28 mouse cellular contexts compared by ENCODE assay signal in the genomic region with DNA sequence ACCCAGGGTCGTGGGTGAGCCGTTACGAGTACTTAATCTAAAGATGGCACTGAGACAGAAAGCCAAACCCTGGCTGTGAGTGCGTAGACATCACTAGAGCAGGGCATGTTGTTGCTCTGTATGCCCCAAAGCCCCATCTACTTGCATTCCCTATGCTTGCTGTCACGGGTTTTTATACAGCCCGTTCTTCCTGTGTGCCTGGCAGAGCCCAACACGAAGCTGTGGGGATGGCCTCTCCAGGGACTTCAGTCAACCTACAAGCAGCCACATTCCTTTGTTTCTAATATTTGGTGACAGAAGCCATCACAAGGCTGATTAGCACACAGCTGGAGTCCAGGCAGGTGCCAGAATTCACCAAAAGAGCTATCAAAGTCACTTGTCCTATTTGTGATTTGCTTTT.
DNase-seq lines count a peak whose midpoint lies in the region; ATAC-seq and TF ChIP-seq lines count a peak whose summit lies in the region.
"Had no signal": no experiment of that assay in that cellular context is flagged by ENCODE, and none has a peak within 500 bp of the region (broad histone marks: within the 10 kb centered on the region; RNA-seq: fewer than 3 reads in every experiment).

No protein-coding gene starts in this region.

- no peaks in the 10 kb centered on the region for H3K4me1 ChIP-seq in midbrain, embryonic 15.5 days
- H3K4me1 ChIP-seq in midbrain, postnatal 0 days (ENCODE audit: insufficient read depth, low read length): no peaks in the 10 kb centered on the region
- H3K4me1 ChIP-seq in hindbrain, embryonic 14.5 days (replicated peaks; ENCODE audit: control insufficient read depth, insufficient read depth, low read length): peaks cover 4% of the 10 kb centered on the region; the same call in 1 of the 2 replicates
- H3K4me1 ChIP-seq: heart, embryonic 10.5 days; kidney, embryonic 15.5 days; lung, embryonic 15.5 days; midbrain, embryonic 13.5 days; stomach, embryonic 15.5 days had no signal

- no peak overlapping the region for H3K4me2 ChIP-seq in midbrain, embryonic 15.5 days
- no peak overlapping the region for H3K4me2 ChIP-seq in midbrain, postnatal 0 days (ENCODE audit: low read depth, low read length, poor library complexity, severe bottlenecking)
- H3K4me2 ChIP-seq in hindbrain, embryonic 14.5 days (replicated peaks): no peak overlapping the region
- H3K4me2 ChIP-seq: forebrain, embryonic 12.5 days; heart, embryonic 15.5 days; kidney, embryonic 15.5 days; limb, embryonic 13.5 days; liver, embryonic 11.5 days; lung, embryonic 15.5 days; midbrain, embryonic 13.5 days; neural tube, embryonic 12.5 days; stomach, embryonic 15.5 days had no signal

- no peaks in the 10 kb centered on the region for H3K27me3 ChIP-seq in midbrain, embryonic 15.5 days (replicated peaks)
- no peaks in the 10 kb centered on the region for H3K27me3 ChIP-seq in midbrain, postnatal 0 days (ENCODE audit: insufficient read depth, low read length)
- H3K27me3 ChIP-seq in hindbrain, embryonic 14.5 days (ENCODE audit: control insufficient read depth, insufficient read depth, low read length): no peaks in the 10 kb centered on the region
- H3K27me3 ChIP-seq: forebrain, embryonic 12.5 days; heart, embryonic 15.5 days; kidney, embryonic 15.5 days; limb, embryonic 13.5 days; lung, embryonic 15.5 days; megakaryocyte, embryonic 14.5 days; midbrain, embryonic 13.5 days; neural tube, embryonic 12.5 days; stomach, embryonic 15.5 days had no signal

- no peaks in the 10 kb centered on the region for H3K36me3 ChIP-seq in midbrain, embryonic 15.5 days (replicated peaks)
- no peaks in the 10 kb centered on the region for H3K36me3 ChIP-seq in midbrain, postnatal 0 days (ENCODE audit: insufficient read depth, low read length)
- H3K36me3 ChIP-seq in hindbrain, embryonic 14.5 days (replicated peaks; ENCODE audit: control insufficient read depth, insufficient read depth): peaks cover 4% of the 10 kb centered on the region
- H3K36me3 ChIP-seq: heart, embryonic 15.5 days; lung, embryonic 15.5 days; neural tube, embryonic 12.5 days; stomach, embryonic 15.5 days had no signal

- no peak for TF ChIP-seq CTCF in midbrain, postnatal 0 days (IDR thresholded peaks at IDR 0.05)
- TF ChIP-seq CTCF in brain, embryonic 14.5 days (IDR thresholded peaks at IDR 0.05; ENCODE audit: borderline replicate concordance, extremely low read depth, insufficient read depth, insufficient read length): no peak

- ATAC-seq in midbrain, embryonic 15.5 days (replicated peaks): peak; percentile 56; the same call in 1 of the 2 replicates
- no peak for ATAC-seq in midbrain, postnatal 0 days (ENCODE audit: low FRiP score)
- ATAC-seq in hindbrain, embryonic 14.5 days (ENCODE audit: low FRiP score): peak; percentile 53
- no peak for ATAC-seq in megakaryocyte progenitor cell, adult 5-6 weeks (replicated peaks; ENCODE audit: poor library complexity)
- ATAC-seq: forebrain, postnatal 0 days; midbrain, embryonic 13.5 days had no signal

- TF ChIP-seq POLR2A in brain, embryonic 14.5 days (IDR thresholded peaks at IDR 0.05; ENCODE audit: borderline replicate concordance, extremely low read depth, insufficient read depth, insufficient read length, poor library complexity, severe bottlenecking): no peak

- H3K4me3 ChIP-seq in midbrain, embryonic 15.5 days: no peak overlapping the region
- H3K4me3 ChIP-seq in midbrain, postnatal 0 days (ENCODE audit: low read depth, low read length): no peak overlapping the region
- no peak overlapping the region for H3K4me3 ChIP-seq in hindbrain, embryonic 14.5 days (replicated peaks; ENCODE audit: low read length)
- H3K4me3 ChIP-seq: erythroblast, embryonic 14.5 days; forebrain, embryonic 12.5 days; heart, embryonic 10.5 days; heart, embryonic 15.5 days; kidney, embryonic 15.5 days; limb, embryonic 13.5 days; lung, embryonic 15.5 days; megakaryocyte, embryonic 14.5 days; midbrain, embryonic 13.5 days; neural tube, embryonic 12.5 days; stomach, embryonic 15.5 days had no signal

- no peak overlapping the region for H3K27ac ChIP-seq in midbrain, embryonic 15.5 days
- no peak overlapping the region for H3K27ac ChIP-seq in midbrain, postnatal 0 days (ENCODE audit: low read depth, low read length)
- no peak overlapping the region for H3K27ac ChIP-seq in hindbrain, embryonic 14.5 days
- H3K27ac ChIP-seq: forebrain, embryonic 12.5 days; heart, embryonic 10.5 days; heart, embryonic 15.5 days; kidney, embryonic 15.5 days; limb, embryonic 13.5 days; lung, embryonic 15.5 days; midbrain, embryonic 13.5 days; neural tube, embryonic 12.5 days had no signal

- no peaks in the 10 kb centered on the region for H3K9me3 ChIP-seq in midbrain, embryonic 15.5 days
- no peaks in the 10 kb centered on the region for H3K9me3 ChIP-seq in midbrain, postnatal 0 days (ENCODE audit: low read length)
- H3K9me3 ChIP-seq in hindbrain, embryonic 14.5 days (ENCODE audit: control insufficient read depth, low read length): no peaks in the 10 kb centered on the region
- H3K9me3 ChIP-seq: forebrain, embryonic 12.5 days; G1E; heart, embryonic 10.5 days; heart, embryonic 15.5 days; kidney, embryonic 15.5 days; limb, embryonic 13.5 days; lung, embryonic 15.5 days; megakaryocyte, embryonic 14.5 days; midbrain, embryonic 13.5 days; neural tube, embryonic 12.5 days; stomach, embryonic 15.5 days had no signal

- no peak overlapping the region for H3K9ac ChIP-seq in midbrain, embryonic 15.5 days
- no peak overlapping the region for H3K9ac ChIP-seq in midbrain, postnatal 0 days (replicated peaks; ENCODE audit: low read length, poor library complexity, severe bottlenecking)
- H3K9ac ChIP-seq in hindbrain, embryonic 14.5 days: no peak overlapping the region
- H3K9ac ChIP-seq: forebrain, embryonic 12.5 days; forebrain, postnatal 0 days; heart, embryonic 15.5 days; kidney, embryonic 15.5 days; limb, embryonic 13.5 days; lung, embryonic 15.5 days; midbrain, embryonic 13.5 days; neural tube, embryonic 12.5 days; stomach, embryonic 15.5 days had no signal

- peak; percentile 64 for DNase-seq in heart, adult 11 months
- no peak for DNase-seq in heart, adult 9 months (ENCODE audit: low spot score in 2 of 2)
- DNase-seq in midbrain, postnatal 0 days (ENCODE audit: low spot score): no peak
- peak; percentile 35 for DNase-seq in brain, embryonic 14.5 days (ENCODE audit: low read depth)
- DNase-seq in hindbrain, embryonic 14.5 days (ENCODE audit: low spot score): no peak
- no peak for DNase-seq in adrenal gland, adult 18-20 months (ENCODE audit: low spot score in 2 of 2)
- DNase-seq: adrenal gland, postnatal 10 days; cerebellum, adult 18-20 months; forebrain, postnatal 0 days; gastrocnemius, postnatal 10 days; kidney, adult 18-20 months; kidney, postnatal 25 days; thymus, postnatal 14 days had no signal

- 59% methylated on average over 7 of the region's 7 CpGs for WGBS in midbrain, embryonic 15.5 days
- WGBS in midbrain, postnatal 0 days: 60% methylated on average over 7 of the region's 7 CpGs
- WGBS in hindbrain, embryonic 14.5 days: 42% methylated on average over 7 of the region's 7 CpGs

Comparison
In these comparisons a context has a peak if more than half of its experiments do, and no peak if none do; other contexts are left out.
1. DNase-seq: peak in heart, adult 11 months (single experiment) and brain, embryonic 14.5 days (single experiment); none in heart, adult 9 months (0 of 2), midbrain, postnatal 0 days (single experiment), hindbrain, embryonic 14.5 days (single experiment) and adrenal gland, adult 18-20 months (0 of 2).
2. ATAC-seq: peak in midbrain, embryonic 15.5 days (single experiment) and hindbrain, embryonic 14.5 days (single experiment); none in midbrain, postnatal 0 days (single experiment) and megakaryocyte progenitor cell, adult 5-6 weeks (single experiment).